Mouse (Mus musculus) stomach, postnatal 0 days (tissue): ENCODE results near the gene Pctp.

ENCODE experiments used
- CTCF ChIP-seq: IDR thresholded peaks from 2 replicates; pipeline ENCODE4 v1.5.1; 2016; ENCODE audit warnings: antibody characterized with exemption, low read depth, mild to moderate bottlenecking, moderate library complexity
- EP300 ChIP-seq: optimal IDR thresholded peaks from 2 replicates; pipeline ENCODE3; 2016; ENCODE audit warnings: antibody characterized with exemption

DNA sequence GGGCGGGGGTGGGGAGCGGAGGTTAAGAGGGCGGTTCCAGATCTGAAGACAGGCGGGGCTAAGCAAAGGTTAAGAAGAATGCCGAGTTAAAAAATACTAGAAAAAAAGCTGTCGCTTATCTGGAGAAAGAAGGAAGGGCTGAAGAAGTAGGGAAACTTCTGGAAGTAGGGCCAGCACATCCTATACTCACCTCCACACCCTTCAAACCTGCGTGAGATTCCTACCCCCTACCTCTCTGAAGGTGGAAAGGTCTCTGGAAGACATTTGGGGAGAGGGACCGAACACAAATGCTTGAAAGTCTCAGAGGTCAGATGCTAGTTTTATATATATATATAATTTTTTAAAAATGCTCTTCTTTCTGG, 274 bp upstream of the Pctp start:
- no peak for TF ChIP-seq CTCF
- TF ChIP-seq EP300 = no peak
